Mouse (Mus musculus) spleen, adult 2 months (tissue): Measurements from ENCODE around the gene Cend1. TPM values are rescaled to one million over a fixed set of nuclear protein-coding genes. Genes with fewer than 3 reads are reported as not detected.

Source experiments
- DNase-seq, 2 experiments: peaks; one replicate each; pipeline versions ENCODE4 v3.0.0 to v3.0.0-alpha.2; 2012 to 2021; ENCODE audit warnings: low spot score in 2 of 2, low read depth in 1 of 2
- H3K27ac ChIP-seq: fragments of 200-500 bp; 2 replicates; pipeline ENCODE4 v1.5.1; 2012; ENCODE audit warnings: low read length, inconsistent platforms; ENCODE audit not compliant: insufficient read depth
- H3K27me3 ChIP-seq: fragments of 200-500 bp; 2 replicates; pipeline ENCODE4 v1.6.1; 2012; ENCODE audit warnings: mild to moderate bottlenecking, moderate library complexity, low read length, inconsistent platforms; ENCODE audit not compliant: control insufficient read depth, insufficient read depth
- H3K36me3 ChIP-seq: fragments of 200-500 bp; 2 replicates; pipeline ENCODE4 v1.6.1; 2012; ENCODE audit warnings: mild to moderate bottlenecking, low read length, inconsistent platforms; ENCODE audit not compliant: control insufficient read depth, insufficient read depth
- H3K4me1 ChIP-seq: fragments of 200-500 bp; 2 replicates; pipeline ENCODE4 v1.6.1; 2011; ENCODE audit warnings: inconsistent platforms; ENCODE audit not compliant: control insufficient read depth, insufficient read depth, insufficient read length
- H3K4me3 ChIP-seq: fragments of 200-500 bp; 2 replicates; pipeline ENCODE4 v1.5.1; 2011; ENCODE audit warnings: mild to moderate bottlenecking, inconsistent platforms; ENCODE audit not compliant: insufficient read depth, insufficient read length; ENCODE audit errors: extremely low read depth
- CTCF ChIP-seq: fragments of 200-500 bp; IDR thresholded peaks from 2 replicates; pipeline ENCODE4 v1.5.1; 2011; ENCODE audit warnings: mild to moderate bottlenecking, inconsistent platforms; ENCODE audit not compliant: insufficient read depth, insufficient read length, insufficient replicate concordance; ENCODE audit errors: extremely low read depth
- POLR2A ChIP-seq: fragments of 200-500 bp; IDR thresholded peaks from 2 replicates; pipeline ENCODE4 v1.6.1; 2011; ENCODE audit warnings: low read depth, low read length, inconsistent platforms
- WGBS: fragments of 180-500 bp; shearing (Covaris S2); methylation state at CpG from one replicate; pipeline ENCODE4 v1.1.7; 2018; 5-methylcytosine and 5-hydroxymethylcytosine counted together
- polyA plus RNA-seq: library from polyadenylated mRNA; depleted of rRNA; stranded (reverse); fragments of >200 nt; gene quantifications from 2 replicates; pipeline ENCODE4 v1.2.3, GENCODE M21; 2012

Cend1 gene
- polyA plus RNA-seq, 1 experiment, result 0.11 TPM

DNA sequence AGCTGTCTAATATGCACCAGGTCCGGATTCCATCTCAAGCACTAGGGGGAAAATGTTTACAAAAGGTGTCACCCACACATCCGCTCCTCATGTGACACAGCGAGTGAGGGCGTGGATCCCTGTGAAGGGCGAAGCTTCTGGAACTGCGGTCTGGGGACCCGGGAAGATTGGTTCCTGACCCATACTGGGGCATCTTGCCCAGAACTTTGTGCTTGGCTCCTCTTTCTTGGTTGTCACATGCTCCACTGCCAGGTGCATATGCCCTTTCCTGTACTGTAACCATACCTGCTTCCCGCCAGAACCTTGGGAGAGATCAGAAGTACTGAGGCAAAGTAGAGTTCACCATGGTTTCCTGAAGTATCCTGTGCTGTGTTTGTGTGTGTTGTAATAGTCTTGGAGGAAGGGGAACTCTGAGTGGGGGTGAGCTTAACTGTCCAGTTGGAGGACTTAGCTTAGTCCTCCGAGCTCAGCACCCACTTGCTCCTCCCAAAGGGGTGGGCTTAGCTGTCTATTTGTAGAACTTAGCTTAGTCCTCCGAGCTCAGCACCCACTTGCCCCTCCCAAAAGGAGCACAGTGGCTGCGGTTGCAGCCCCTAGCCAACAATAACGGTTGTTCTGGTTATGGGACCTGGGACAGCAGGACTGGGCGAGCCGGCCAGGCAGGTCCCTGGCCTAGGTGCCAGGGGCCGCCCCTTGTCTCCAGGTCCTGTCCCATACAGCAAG, 31.3 kb upstream of the Cend1 start, which contains the start of gene Cracr2b:
Cracr2b (plus strand) TSS at position 704 of the 723 bp plus-strand sequence.
- DNase-seq, result no peak
- H3K4me1 ChIP-seq, result peaks cover 13% of the 10 kb centered on the region
- peaks cover 5% of the 10 kb centered on the region for H3K27me3 ChIP-seq
- H3K4me3 ChIP-seq, result peak within 1 kb of the TSS; percentile 31; the same call in 1 of the 2 replicates
- TF ChIP-seq CTCF (no peak), POLR2A (no peak)
- WGBS, result 83% methylated on average over 15 of the region's 15 CpGs
- no peak within 1 kb of the TSS; the same call in 1 of the 2 replicates for H3K27ac ChIP-seq
- peaks cover 22% of the 10 kb centered on the region for H3K36me3 ChIP-seq

- Histone ChIP-seq H3K4me1 (peaks cover 12% of the 10 kb centered on the region), H3K27ac (no peak overlapping the region), H3K36me3 (peaks cover 22% of the 10 kb centered on the region), H3K4me3 (no peak overlapping the region), H3K27me3 (peaks cover 5% of the 10 kb centered on the region)
- TF ChIP-seq POLR2A (no peak), CTCF (no peak)
- 83% methylated on average over 5 of the region's 5 CpGs for WGBS
- no peak for DNase-seq
These were observed 30.7 kb upstream of the Cend1 start for GRCm38 (mm10) chr7:141460001-141460390.

DNA sequence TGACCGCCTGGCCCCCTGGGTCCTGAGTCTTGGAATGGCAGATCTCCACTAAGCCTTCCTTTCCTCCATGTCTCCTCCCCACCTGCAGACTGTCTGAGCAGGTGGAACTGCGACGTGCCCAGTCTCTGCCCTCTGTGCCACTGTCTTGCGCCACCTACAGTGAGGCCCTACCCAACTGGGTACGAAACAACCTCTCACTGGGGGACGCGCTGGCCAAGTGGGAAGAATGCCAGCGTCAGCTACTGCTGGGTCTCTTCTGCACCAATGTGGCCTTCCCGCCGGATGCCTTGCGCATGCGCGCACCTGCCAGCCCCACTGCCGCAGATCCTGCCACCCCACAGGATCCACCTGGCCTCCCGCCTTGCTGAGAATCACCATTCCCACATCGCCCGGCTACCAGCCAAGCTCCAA, 30.0 kb upstream of the Cend1 start:
- no peak overlapping the region for H3K27ac ChIP-seq
- H3K4me1 ChIP-seq, result peaks cover 13% of the 10 kb centered on the region
- H3K4me3 ChIP-seq, result no peak overlapping the region
- peak in 1 of 2 experiments; percentile 4 for DNase-seq
- WGBS, result 94% methylated on average over 17 of the region's 17 CpGs
- peaks cover 5% of the 10 kb centered on the region; the same call in 1 of the 2 replicates for H3K27me3 ChIP-seq
- peaks cover 22% of the 10 kb centered on the region for H3K36me3 ChIP-seq
- no peak for TF ChIP-seq POLR2A
- TF ChIP-seq CTCF, result no peak

GRCm38 (mm10) chr7:141458661-141459060, 29.4 kb upstream of the Cend1 start:
- Histone ChIP-seq H3K27ac (no peak overlapping the region), H3K27me3 (peaks cover 5% of the 10 kb centered on the region; the same call in 1 of the 2 replicates), H3K4me3 (no peak overlapping the region), H3K36me3 (peaks cover 22% of the 10 kb centered on the region), H3K4me1 (peaks cover 14% of the 10 kb centered on the region)
- peak in 1 of 2 experiments; percentile 4 for DNase-seq
- TF ChIP-seq CTCF (no peak), POLR2A (no peak)
- WGBS, result 93% methylated on average over 11 of the region's 11 CpGs

- 84% methylated on average over 15 of the region's 15 CpGs for WGBS
- Histone ChIP-seq H3K27me3 (peaks cover 5% of the 10 kb centered on the region; the same call in 1 of the 2 replicates), H3K36me3 (peaks cover 22% of the 10 kb centered on the region), H3K4me1 (peaks cover 14% of the 10 kb centered on the region), H3K27ac (no peak overlapping the region), H3K4me3 (no peak overlapping the region)
- peak in 1 of 2 experiments; percentile 48 for DNase-seq
- TF ChIP-seq CTCF, result peak; percentile 69
- TF ChIP-seq POLR2A, result no peak
These were observed 28.8 kb upstream of the Cend1 start for GRCm38 (mm10) chr7:141457986-141458660.

- no peak overlapping the region for H3K27ac ChIP-seq
- 93% methylated on average over 14 of the region's 14 CpGs for WGBS
- H3K27me3 ChIP-seq, result peaks cover 5% of the 10 kb centered on the region; the same call in 1 of the 2 replicates
- peaks cover 14% of the 10 kb centered on the region for H3K4me1 ChIP-seq
- H3K4me3 ChIP-seq, result no peak overlapping the region
- TF ChIP-seq CTCF (no peak), POLR2A (no peak)
- peaks cover 22% of the 10 kb centered on the region for H3K36me3 ChIP-seq
- peak in 1 of 2 experiments; percentile 2 for DNase-seq
These were observed 27.9 kb upstream of the Cend1 start for GRCm38 (mm10) chr7:141457236-141457635.
